Mouse (Mus musculus) brown adipose tissue, adult 24 weeks (tissue): ENCODE results near the gene Ppm1e. TPM values are rescaled to one million over a fixed set of nuclear protein-coding genes. Genes with fewer than 3 reads are reported as not detected.

ENCODE experiments used
- polyA plus RNA-seq: library from polyadenylated mRNA; stranded (reverse); fragments of >200 nt; gene quantifications from 2 replicates; pipeline ENCODE4 v1.2.4, GENCODE M21; 2012; ENCODE audit not compliant: missing spikeins, insufficient read depth, insufficient read length

Ppm1e gene
- polyA plus RNA-seq, 1 experiment: 0.36 TPM

Other genes starting within 250 kb of the Ppm1e start
- gene Ska2, start 249.8 kb downstream of the Ppm1e start, polyA plus RNA-seq: 5.8 and 6.4 TPM in 2 replicates
- gene Trim37, start 231.9 kb downstream of the Ppm1e start, polyA plus RNA-seq: 5.6 and 6.4 TPM in 2 replicates
- gene Rad51c, start 45.9 kb upstream of the Ppm1e start, polyA plus RNA-seq: 0.54 TPM in 1 of 2 replicates, not detected in the other
- not detected in 2 replicates for gene Tex14, start 46.0 kb upstream of the Ppm1e start, polyA plus RNA-seq
- gene Gm11492, start 207.6 kb upstream of the Ppm1e start, polyA plus RNA-seq: not detected in 2 replicates
- 19.7 and 35.0 TPM in 2 replicates for gene Sept4, start 209.9 kb upstream of the Ppm1e start, polyA plus RNA-seq
- 5.8 TPM in 2 replicates for gene Mtmr4, start 233.1 kb upstream of the Ppm1e start, polyA plus RNA-seq